In the genomic region with DNA sequence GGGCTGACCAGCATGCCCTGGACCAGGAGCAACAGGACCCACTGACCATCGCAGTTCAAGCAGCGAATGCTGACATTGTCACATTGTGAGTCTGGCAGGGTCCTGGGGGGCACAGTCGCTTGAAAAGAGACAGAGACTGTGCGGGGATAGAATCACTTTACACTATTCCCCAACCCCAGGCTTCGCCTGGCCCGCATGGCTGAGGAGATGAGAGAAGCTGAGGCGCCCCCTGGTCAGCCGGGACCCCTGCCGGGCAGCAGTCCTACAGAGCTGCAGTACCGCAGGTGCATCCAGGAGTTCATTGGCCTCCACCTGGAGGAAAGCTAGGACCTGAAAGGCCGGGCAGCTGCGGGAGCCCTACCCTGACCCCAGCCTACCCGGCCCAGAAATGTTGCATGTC, we compare ENCODE assay signal across 17 mouse cellular contexts. TPM values are rescaled to one million over a fixed set of nuclear protein-coding genes. Genes with fewer than 3 reads are reported as not detected.
A peak's percentile ranks its signal among the peaks of the same experiment; 100 is the strongest.
DNase-seq lines count a peak whose midpoint lies in the region; ATAC-seq and TF ChIP-seq lines count a peak whose summit lies in the region.
"Had no signal": no experiment of that assay in that cellular context is flagged by ENCODE, and none has a peak within 500 bp of the region (broad histone marks: within the 10 kb centered on the region; RNA-seq: fewer than 3 reads in every experiment).

No protein-coding gene starts in this region.

- H3K9ac ChIP-seq in liver, embryonic 12.5 days, result no peak overlapping the region
- H3K9ac ChIP-seq: embryonic facial prominence, embryonic 15.5 days; forebrain, embryonic 12.5 days; limb, embryonic 12.5 days; neural tube, embryonic 12.5 days had no signal

- no peak for TF ChIP-seq CTCF in gastrocnemius, adult 2 months (IDR thresholded peaks at IDR 0.05)

- peak; percentile 15 for DNase-seq in gastrocnemius, adult 2 months
- no peak for DNase-seq in gastrocnemius, postnatal 36 days
- DNase-seq in liver (peak; percentile 2), MN1 (ENCODE audit: low spot score) (no peak)
- DNase-seq in right cerebral cortex, postnatal 4 days, result peak; percentile 3
- no peak for DNase-seq in right cerebral cortex, adult 18-20 months
- DNase-seq: retina, postnatal 1 day; thymus, postnatal 36 days had no signal

- 87% methylated on average over 13 of the region's 13 CpGs for WGBS in liver, embryonic 12.5 days (ENCODE audit: insufficient replicate concordance)

- H3K36me3 ChIP-seq in liver, embryonic 12.5 days, result peaks cover 62% of the 10 kb centered on the region

- intact Hi-C loops in gastrocnemius, adult 2 months (cut with DNase I), result no loop called here
- intact Hi-C loops in gastrocnemius, postnatal 36 days (cut with DNase I), result no loop called here

- H3K4me3 ChIP-seq in gastrocnemius, adult 2 months, result no peak overlapping the region
- H3K4me3 ChIP-seq in liver, embryonic 12.5 days, result no peak overlapping the region
- H3K4me3 ChIP-seq: embryonic facial prominence, embryonic 15.5 days; forebrain, embryonic 12.5 days; hindbrain, embryonic 10.5 days; left cerebral cortex, adult 2 months; limb, embryonic 12.5 days; neural tube, embryonic 12.5 days had no signal

- H3K9me3 ChIP-seq in liver, embryonic 12.5 days (replicated peaks), result no peaks in the 10 kb centered on the region
- H3K9me3 ChIP-seq: embryonic facial prominence, embryonic 15.5 days; forebrain, embryonic 12.5 days; hindbrain, embryonic 10.5 days; limb, embryonic 12.5 days; neural tube, embryonic 12.5 days had no signal

- H3K4me2 ChIP-seq in liver, embryonic 12.5 days, result no peak overlapping the region
- H3K4me2 ChIP-seq: embryonic facial prominence, embryonic 15.5 days; forebrain, embryonic 12.5 days; heart, embryonic 11.5 days; limb, embryonic 12.5 days; neural tube, embryonic 12.5 days had no signal

- ATAC-seq in liver, embryonic 12.5 days, result no peak
- ATAC-seq: CD4-positive, CD25-positive, alpha-beta regulatory T cell, adult 4 months had no signal

- H3K27ac ChIP-seq in gastrocnemius, adult 2 months, result no peak overlapping the region
- no peak overlapping the region for H3K27ac ChIP-seq in liver, embryonic 12.5 days
- H3K27ac ChIP-seq: embryonic facial prominence, embryonic 15.5 days; forebrain, embryonic 12.5 days; hindbrain, embryonic 10.5 days; left cerebral cortex, adult 2 months; limb, embryonic 12.5 days; neural tube, embryonic 12.5 days had no signal

- no peaks in the 10 kb centered on the region for H3K4me1 ChIP-seq in liver, embryonic 12.5 days
- H3K4me1 ChIP-seq: embryonic facial prominence, embryonic 15.5 days; forebrain, embryonic 12.5 days; hindbrain, embryonic 10.5 days; neural tube, embryonic 12.5 days had no signal

- no peaks in the 10 kb centered on the region for H3K27me3 ChIP-seq in liver, embryonic 12.5 days (replicated peaks)
- H3K27me3 ChIP-seq: embryonic facial prominence, embryonic 15.5 days; forebrain, embryonic 12.5 days; limb, embryonic 12.5 days; neural tube, embryonic 12.5 days had no signal

RNA-seq across cellular contexts. Expression of gene Acap3, which starts 14.0 kb away (rescaled TPM):
- total RNA-seq in gastrocnemius, adult 2 months (2021), result 1 to 10 TPM; 7.5 to 8.0 TPM
- total RNA-seq in gastrocnemius, postnatal 36 days (2021), result 1 to 10 TPM; 7.4 to 7.8 TPM
- 13.4 and 13.6 TPM in 2 replicates for polyA plus RNA-seq in liver, embryonic 12.5 days (2016; fragmentation: Nextera tagmentation; extraction: Ambion mirVana)

RNA-seq across cellular contexts. Expression of gene Pusl1, which starts 14.1 kb away (rescaled TPM):
- total RNA-seq in gastrocnemius, adult 2 months (2021), result 10 to 100 TPM; 10.5 to 13.4 TPM
- 10 to 100 TPM; 11.4 to 12.8 TPM for total RNA-seq in gastrocnemius, postnatal 36 days (2021)
- 32.7 and 33.6 TPM in 2 replicates for polyA plus RNA-seq in liver, embryonic 12.5 days (2016; fragmentation: Nextera tagmentation; extraction: Ambion mirVana)

RNA-seq across cellular contexts. Expression of gene Ints11, which starts 36.3 kb away (rescaled TPM):
- total RNA-seq in gastrocnemius, adult 2 months (2021), result 10 to 100 TPM; 14.9 to 17.3 TPM
- 10 to 100 TPM; 11.9 to 15.4 TPM for total RNA-seq in gastrocnemius, postnatal 36 days (2021)
- 50.0 and 51.4 TPM in 2 replicates for polyA plus RNA-seq in liver, embryonic 12.5 days (2016; fragmentation: Nextera tagmentation; extraction: Ambion mirVana)

RNA-seq across cellular contexts. Expression of gene Cptp, which starts 36.4 kb away (rescaled TPM):
- total RNA-seq in gastrocnemius, adult 2 months (2021), result 10 to 100 TPM; 13.6 to 18.0 TPM
- 10 to 100 TPM; 14.5 to 16.0 TPM for total RNA-seq in gastrocnemius, postnatal 36 days (2021)
- polyA plus RNA-seq in liver, embryonic 12.5 days (2016; fragmentation: Nextera tagmentation; extraction: Ambion mirVana), result 10.3 and 10.8 TPM in 2 replicates

RNA-seq across cellular contexts. Expression of gene Ube2j2, which starts 38.0 kb away (rescaled TPM):
- 10 to 100 TPM; 62.8 to 64.5 TPM for total RNA-seq in gastrocnemius, adult 2 months (2021)
- total RNA-seq in gastrocnemius, postnatal 36 days (2021), result 10 to 100 TPM; 53.3 to 61.5 TPM
- 106 and 111 TPM in 2 replicates for polyA plus RNA-seq in liver, embryonic 12.5 days (2016; fragmentation: Nextera tagmentation; extraction: Ambion mirVana)

Comparison
In these comparisons a context has a peak if more than half of its experiments do, and no peak if none do; other contexts are left out.
1. DNase-seq: peak in gastrocnemius, adult 2 months (single experiment), liver (single experiment) and right cerebral cortex, postnatal 4 days (single experiment); none in gastrocnemius, postnatal 36 days (0 of 2), right cerebral cortex, adult 18-20 months (single experiment) and MN1 (single experiment).